Comparison of ENCODE assay signal across 8 mouse cellular contexts in genomic region chr13:68569589-68570336, GRCm38 (mm10). TPM values are rescaled to one million over a fixed set of nuclear protein-coding genes. Genes with fewer than 3 reads are reported as not detected.
DNase-seq lines count a peak whose midpoint lies in the region; ATAC-seq lines count a peak whose summit lies in the region.

No protein-coding gene starts in this region.

- ATAC-seq in common myeloid progenitor, adult 5-6 weeks (replicated peaks; ENCODE audit: low read depth, poor library complexity, severe bottlenecking): peak; percentile 82

- intact Hi-C loops in heart, postnatal 10 days (cut with DNase I): no loop called here

- peak; percentile 16 for DNase-seq in gastrocnemius, postnatal 10 days
- no peak for DNase-seq in gastrocnemius, adult 8-10 months (ENCODE audit: low spot score in 2 of 2)
- DNase-seq in R1 (ENCODE audit: low read depth, low spot score): peak; percentile 88
- DNase-seq in heart, postnatal 10 days: peak; percentile 46 to 70
- DNase-seq in layer of hippocampus, adult 18-20 months (ENCODE audit: low spot score in 2 of 2): peak; percentile 74 to 93
- DNase-seq in lung, postnatal 10 days: peak; percentile 84
- peak; percentile 31 for DNase-seq in retina, postnatal 7 days (ENCODE audit: low read depth, low spot score)

RNA-seq across cellular contexts. Expression of gene Mtrr, which starts 12.2 kb away (rescaled TPM):
- 10 to 100 TPM; 19.1 to 21.9 TPM for total RNA-seq in gastrocnemius, postnatal 10 days (2021)
- 10 to 100 TPM; 23.5 to 27.7 (median 25.2) TPM for total RNA-seq in gastrocnemius, adult 8-10 months (2022)
- 17.2 and 33.0 TPM in 2 replicates for total RNA-seq in common myeloid progenitor, adult 5-6 weeks (2017)
- 10 to 100 TPM; 14.1 to 15.4 TPM for total RNA-seq in heart, postnatal 10 days (2021)
- total RNA-seq in layer of hippocampus, adult 18-20 months (2021): 10 to 100 TPM; 25.0 to 29.1 TPM

RNA-seq across cellular contexts. Expression of gene Fastkd3, which starts 12.3 kb away (rescaled TPM):
- 1 to 10 TPM; 6.6 to 8.1 TPM for total RNA-seq in gastrocnemius, postnatal 10 days (2021)
- 10 to 100 TPM in 3 of 4 experiments, 1 to 10 TPM in 1; 8.5 to 12.2 (median 10.8) TPM for total RNA-seq in gastrocnemius, adult 8-10 months (2022)
- total RNA-seq in common myeloid progenitor, adult 5-6 weeks (2017): 9.8 and 12.5 TPM in 2 replicates
- 1 to 10 TPM; 7.7 to 9.8 TPM for total RNA-seq in heart, postnatal 10 days (2021)
- 10 to 100 TPM; 16.7 to 16.8 TPM for total RNA-seq in layer of hippocampus, adult 18-20 months (2021)

RNA-seq across cellular contexts. Expression of gene 1700001L19Rik, which starts 27.5 kb away (rescaled TPM):
- total RNA-seq in gastrocnemius, postnatal 10 days (2021): under 1 TPM in 1 of 2 experiments, not detected in 1; 0.25 TPM
- under 1 TPM in 1 of 4 experiments, not detected in 3; 0.27 TPM for total RNA-seq in gastrocnemius, adult 8-10 months (2022)
- total RNA-seq in common myeloid progenitor, adult 5-6 weeks (2017): not detected in 2 replicates
- total RNA-seq in heart, postnatal 10 days (2021): not detected
- total RNA-seq in layer of hippocampus, adult 18-20 months (2021): 10 to 100 TPM; 15.9 to 17.3 TPM

Comparison
In these comparisons a context has a peak if more than half of its experiments do, and no peak if none do; other contexts are left out.
1. DNase-seq: peak in gastrocnemius, postnatal 10 days (single experiment), R1 (single experiment), heart, postnatal 10 days (2 of 2), layer of hippocampus, adult 18-20 months (2 of 2), lung, postnatal 10 days (single experiment) and retina, postnatal 7 days (single experiment); none in gastrocnemius, adult 8-10 months (0 of 2).
2. RNA of gene 1700001L19Rik, which starts 27.5 kb away (total RNA-seq): 15.9 to 17.3 TPM in layer of hippocampus, adult 18-20 months; 0.25 TPM in gastrocnemius, postnatal 10 days, not detected in heart, postnatal 10 days, 0.27 TPM in gastrocnemius, adult 8-10 months and not detected in common myeloid progenitor, adult 5-6 weeks; every median in the first group is over 10 times any median in the second.